Mouse (Mus musculus) frontal cortex, postnatal 36 days (tissue): Measurements from ENCODE around the gene Nxnl1.
"Not testable (repeated sequence)": the region's sequence is repeated elsewhere in the genome, so short reads cannot be mapped to it uniquely, and the experiment has no call there.

ENCODE experiments used
- DNase-seq, 2 experiments: peaks; one replicate each; pipeline ENCODE4 v3.0.0; 2022; ENCODE audit warnings: low spot score in 2 of 2

Gene Nxnl1

GRCm38 (mm10) chr8:71554644-71555043 lies 11.8 kb downstream of the Nxnl1 start:
- no peak for DNase-seq

- DNase-seq: no peak
Measured at GRCm38 (mm10) chr8:71554001-71554400, 12.4 kb downstream of the Nxnl1 start.

- no peak for DNase-seq
Measured at GRCm38 (mm10) chr8:71552770-71553169, 13.6 kb downstream of the Nxnl1 start.

GRCm38 (mm10) chr8:71550754-71551153 lies 15.6 kb downstream of the Nxnl1 start:
- DNase-seq: no peak

- DNase-seq: no peak
Measured at GRCm38 (mm10) chr8:71547590-71547989, 18.8 kb downstream of the Nxnl1 start.

- DNase-seq: no peak
Measured at GRCm38 (mm10) chr8:71545053-71545452, 21.3 kb downstream of the Nxnl1 start.

GRCm38 (mm10) chr8:71543755-71544154 lies 22.6 kb downstream of the Nxnl1 start:
- no peak for DNase-seq

- DNase-seq: peak; percentile 96 to 98
Measured at GRCm38 (mm10) chr8:71542632-71543343, 23.6 kb downstream of the Nxnl1 start, which contains the start of gene Mvb12a. Mvb12a (plus strand) TSS chr8:71542922.

- peak; percentile 8 to 31 for DNase-seq
Measured at GRCm38 (mm10) chr8:71537028-71537867, 29.2 kb downstream of the Nxnl1 start, which contains the start of gene Bst2. Bst2 (minus strand) TSS chr8:71537456.

- DNase-seq: no peak
Measured at GRCm38 (mm10) chr8:71535663-71536062, 30.7 kb downstream of the Nxnl1 start.

- no peak for DNase-seq
Measured at GRCm38 (mm10) chr8:71534263-71534810, 32.1 kb downstream of the Nxnl1 start.

GRCm38 (mm10) chr8:71530735-71531467 lies 35.5 kb downstream of the Nxnl1 start:
- peak in 1 of 2 experiments; percentile 26 for DNase-seq

- no peak for DNase-seq
Measured at GRCm38 (mm10) chr8:71528362-71529073, 37.9 kb downstream of the Nxnl1 start.

- no peak for DNase-seq
Measured at GRCm38 (mm10) chr8:71527162-71527870, 39.1 kb downstream of the Nxnl1 start.

- no peak for DNase-seq
Measured at GRCm38 (mm10) chr8:71526272-71526671, 40.1 kb downstream of the Nxnl1 start.

- DNase-seq: no peak
Measured at GRCm38 (mm10) chr8:71525226-71526050, 41.0 kb downstream of the Nxnl1 start, which contains the start of gene Ccdc194. Ccdc194 (minus strand) TSS chr8:71525711.

- DNase-seq: peak; percentile 90 to 94
Measured at GRCm38 (mm10) chr8:71521634-71522033, 44.8 kb downstream of the Nxnl1 start.

GRCm38 (mm10) chr8:71519037-71519825 lies 47.2 kb downstream of the Nxnl1 start:
- DNase-seq: not testable (repeated sequence)

- DNase-seq: no peak
Measured at GRCm38 (mm10) chr8:71516786-71517185, 49.6 kb downstream of the Nxnl1 start.
